Mouse (Mus musculus) retina, adult 2 months (tissue): ENCODE results near the gene Apba2.

Source experiments
- DNase-seq: peaks from one replicate; pipeline ENCODE4 v3.0.0-alpha.2; 2012; ENCODE audit warnings: low read depth, low spot score

Gene Apba2

DNA sequence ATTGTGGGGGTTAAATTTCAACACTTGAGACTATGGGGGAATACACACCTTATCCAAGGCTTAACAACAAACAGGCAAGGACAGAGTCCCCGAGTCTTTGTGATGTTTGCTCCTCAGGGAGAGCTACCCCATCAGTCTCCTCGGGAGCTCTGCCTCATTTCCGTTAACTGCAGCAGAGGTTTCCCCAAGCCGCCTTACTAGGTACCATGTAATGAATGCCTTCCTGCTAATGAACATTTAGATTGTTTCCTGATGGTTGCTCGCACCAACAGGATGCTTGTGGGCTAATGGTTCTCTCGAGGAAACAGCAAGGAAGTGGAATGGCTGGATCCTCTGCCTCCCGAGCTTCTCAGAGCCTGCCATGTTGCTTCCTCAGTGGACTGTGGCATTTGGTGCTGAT, 155.3 kb downstream of the Apba2 start:
- no peak for DNase-seq

DNA sequence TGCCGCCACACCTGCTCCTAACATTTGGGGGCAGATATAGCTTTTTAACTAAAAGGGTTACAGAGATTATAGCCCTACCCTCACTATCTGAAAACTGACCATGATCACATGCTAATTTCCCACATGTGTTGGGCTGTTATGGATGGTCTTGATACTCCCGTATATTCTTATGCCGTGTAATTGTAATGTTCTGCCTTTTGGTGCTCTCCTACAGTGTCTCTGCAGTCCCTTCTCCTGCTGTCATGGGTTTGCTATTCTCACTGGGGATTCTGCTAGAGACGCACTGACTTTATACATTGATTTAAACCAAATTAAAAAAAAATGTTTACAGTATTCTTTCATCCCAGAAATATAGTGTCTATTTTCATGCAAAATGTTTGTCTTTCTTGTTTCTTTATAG, 157.4 kb downstream of the Apba2 start:
- DNase-seq, result no peak

DNA sequence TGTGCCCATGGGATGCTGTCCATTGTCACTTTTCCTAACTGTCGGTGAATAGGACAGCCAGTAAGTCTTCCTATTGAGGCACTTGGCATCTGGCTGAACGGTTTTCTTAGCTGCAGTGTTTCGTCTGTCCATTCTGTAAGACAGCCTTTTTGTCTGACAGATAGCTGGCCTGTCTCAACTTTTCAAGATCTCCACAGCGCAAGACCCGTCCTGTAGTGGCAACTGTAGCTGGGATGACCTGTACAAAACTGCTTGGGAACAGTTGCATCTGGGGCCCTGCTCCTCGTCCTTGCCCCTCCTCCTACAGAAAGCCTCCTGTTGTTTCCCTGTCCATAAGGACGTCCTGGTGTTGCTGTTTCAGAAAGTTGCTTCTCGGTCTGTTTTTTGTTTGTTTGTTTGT, 157.8 kb downstream of the Apba2 start:
- no peak for DNase-seq

DNA sequence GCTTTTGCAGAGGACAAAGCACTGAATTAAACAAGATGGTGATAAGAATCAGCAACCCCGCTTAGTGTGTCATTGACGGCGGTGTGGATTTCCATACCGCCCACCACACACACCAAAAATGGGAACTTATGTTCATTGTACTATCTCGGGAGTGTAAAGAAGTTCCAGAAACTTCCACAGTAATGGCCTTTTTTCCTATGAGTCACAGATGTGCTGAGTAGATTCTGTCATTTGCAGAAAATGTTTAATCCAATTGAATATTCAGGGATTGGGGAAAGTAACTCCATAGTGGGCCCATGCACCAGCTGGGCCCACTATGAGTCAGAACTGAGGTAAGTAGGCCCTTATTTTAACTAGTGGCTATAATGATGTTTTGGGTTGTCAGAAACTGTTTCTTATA, 161.0 kb downstream of the Apba2 start:
- DNase-seq, result no peak

DNA sequence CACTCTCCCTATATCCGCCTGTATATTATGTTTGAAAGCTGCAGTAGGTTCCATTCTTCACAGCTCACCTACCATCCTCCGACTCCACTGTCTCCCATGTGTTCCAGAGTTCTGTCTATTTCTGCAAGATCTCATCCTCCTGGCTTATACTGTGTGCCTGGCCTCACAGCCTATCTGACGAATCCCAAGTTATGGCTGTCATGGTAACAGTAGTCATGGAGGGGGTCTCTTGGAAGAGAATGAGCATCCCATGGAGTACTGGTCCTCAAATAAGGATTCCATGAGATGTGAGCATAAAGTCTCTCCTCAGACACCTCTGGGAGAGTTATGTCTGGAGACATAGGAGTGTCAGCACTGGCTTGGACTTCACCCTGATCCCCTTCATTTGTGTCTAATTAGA, 162.1 kb downstream of the Apba2 start:
- DNase-seq, result no peak

DNA sequence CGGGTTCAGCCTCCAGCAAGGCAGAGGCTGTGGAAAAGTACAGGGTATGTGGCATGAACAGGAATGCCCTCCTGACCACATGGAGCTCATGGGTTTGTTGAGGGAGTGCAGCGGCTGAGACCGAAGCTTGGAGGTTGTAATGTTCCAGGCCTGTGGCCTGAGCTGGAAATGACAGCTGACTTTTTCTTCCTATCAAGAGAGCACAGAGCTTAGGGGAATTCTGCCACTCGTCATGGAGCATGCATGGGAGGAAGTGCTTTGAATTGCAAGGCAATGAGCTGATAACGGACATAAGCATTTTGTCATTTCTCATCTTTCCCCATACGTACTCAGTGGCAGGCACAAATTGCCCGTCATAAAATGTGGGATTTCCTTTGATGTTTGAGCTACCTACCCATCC, 163.6 kb downstream of the Apba2 start:
- no peak for DNase-seq

DNA sequence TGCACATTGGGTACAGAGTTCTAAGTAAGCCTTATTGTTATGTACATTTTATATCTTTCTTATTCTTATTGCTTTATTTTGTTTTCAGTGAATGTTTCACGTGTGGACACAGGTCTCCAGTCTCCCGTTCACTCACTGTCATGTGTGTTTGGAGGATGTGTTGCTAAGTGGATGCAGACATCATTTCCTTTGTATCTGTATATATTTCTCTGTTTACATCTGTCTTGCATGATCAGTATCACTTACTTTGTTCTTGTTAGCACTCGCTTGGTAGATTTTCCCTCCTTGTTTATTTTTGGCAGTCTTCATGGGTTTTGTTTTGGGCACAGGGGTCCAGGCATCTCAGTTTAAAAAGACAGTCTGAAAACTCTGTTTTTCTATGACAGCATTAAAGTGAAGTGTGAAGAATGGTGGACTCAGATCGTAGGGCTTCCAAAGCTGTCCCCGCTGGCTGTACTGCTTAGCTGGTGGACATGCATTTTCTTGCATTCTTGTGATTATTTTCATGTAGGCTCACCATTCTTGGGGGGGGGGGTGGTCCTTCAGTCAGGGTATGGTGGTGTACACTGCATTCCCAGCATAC, 164.3 kb downstream of the Apba2 start:
- DNase-seq, result no peak

DNA sequence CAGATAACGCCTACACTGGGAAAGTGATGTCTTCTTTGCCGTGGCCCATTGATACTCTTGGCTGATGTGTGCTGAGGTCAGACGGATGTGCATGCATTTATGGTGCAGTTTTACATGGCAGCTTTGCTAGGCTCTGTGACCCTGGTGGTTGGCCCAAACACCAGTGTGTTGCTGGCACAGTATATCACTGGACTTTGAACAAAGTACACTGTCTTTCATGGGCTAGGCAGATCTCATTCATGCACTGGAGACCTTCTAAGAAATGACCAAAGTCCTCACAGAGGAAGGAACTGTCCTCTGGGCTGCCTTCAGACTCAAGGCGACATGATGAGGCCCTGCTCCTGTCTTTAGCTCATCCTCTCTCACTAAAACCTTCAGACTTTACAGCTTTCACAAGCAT, 166.5 kb downstream of the Apba2 start:
- no peak for DNase-seq

DNA sequence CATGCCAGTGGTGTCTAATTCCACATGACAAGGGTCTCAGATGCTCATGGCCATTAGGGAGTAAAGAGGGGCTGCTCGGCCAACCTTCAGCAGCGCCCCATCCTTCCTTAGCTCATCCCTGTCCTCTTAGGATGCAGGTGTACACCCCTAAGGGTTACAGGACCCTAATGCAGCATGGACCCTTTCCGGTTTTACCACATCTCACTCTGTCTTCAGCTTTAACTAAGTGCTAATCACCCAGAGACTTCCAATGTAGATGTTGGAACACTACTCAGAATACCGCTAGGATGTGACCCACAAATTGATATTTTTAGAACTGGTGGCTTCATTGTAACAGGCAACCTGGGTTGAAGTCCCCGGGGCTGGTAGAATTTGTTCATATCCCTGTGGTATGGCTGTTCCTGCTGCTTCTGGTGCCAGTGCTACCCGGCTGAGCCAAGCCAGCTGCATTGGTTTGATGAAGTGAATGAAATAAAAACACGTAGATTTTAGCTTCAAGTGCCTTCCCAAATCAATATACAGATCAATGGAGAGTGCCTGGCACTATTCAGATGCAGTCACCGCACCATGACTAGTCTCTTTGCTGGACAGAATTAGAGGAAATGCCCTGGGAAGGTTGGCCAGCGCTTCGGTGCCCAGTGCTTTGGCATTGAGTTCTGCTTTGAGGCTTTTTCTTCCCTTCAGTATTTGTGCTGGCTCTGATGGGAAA, 178.4 kb downstream of the Apba2 start:
- DNase-seq, result no peak

DNA sequence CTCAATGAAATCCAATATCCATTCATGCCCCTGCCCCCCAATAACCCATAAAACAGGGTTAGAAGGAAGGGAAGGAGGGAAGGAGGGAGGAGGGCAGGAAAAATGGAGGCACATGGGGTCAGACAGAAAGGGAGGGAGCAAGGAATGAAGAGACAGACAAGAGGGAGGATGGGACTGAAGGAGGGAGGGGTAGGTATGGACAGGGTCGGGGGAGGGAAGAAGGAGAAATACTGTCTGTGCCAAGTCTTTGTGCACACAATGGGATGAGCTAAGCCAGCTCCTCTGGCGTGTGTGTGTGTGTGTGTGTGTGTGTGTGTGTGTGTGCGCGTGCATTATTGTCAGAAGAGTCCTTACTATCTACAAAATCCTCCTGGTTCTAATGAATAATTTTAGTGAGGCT, 183.4 kb downstream of the Apba2 start:
- DNase-seq, result no peak

DNA sequence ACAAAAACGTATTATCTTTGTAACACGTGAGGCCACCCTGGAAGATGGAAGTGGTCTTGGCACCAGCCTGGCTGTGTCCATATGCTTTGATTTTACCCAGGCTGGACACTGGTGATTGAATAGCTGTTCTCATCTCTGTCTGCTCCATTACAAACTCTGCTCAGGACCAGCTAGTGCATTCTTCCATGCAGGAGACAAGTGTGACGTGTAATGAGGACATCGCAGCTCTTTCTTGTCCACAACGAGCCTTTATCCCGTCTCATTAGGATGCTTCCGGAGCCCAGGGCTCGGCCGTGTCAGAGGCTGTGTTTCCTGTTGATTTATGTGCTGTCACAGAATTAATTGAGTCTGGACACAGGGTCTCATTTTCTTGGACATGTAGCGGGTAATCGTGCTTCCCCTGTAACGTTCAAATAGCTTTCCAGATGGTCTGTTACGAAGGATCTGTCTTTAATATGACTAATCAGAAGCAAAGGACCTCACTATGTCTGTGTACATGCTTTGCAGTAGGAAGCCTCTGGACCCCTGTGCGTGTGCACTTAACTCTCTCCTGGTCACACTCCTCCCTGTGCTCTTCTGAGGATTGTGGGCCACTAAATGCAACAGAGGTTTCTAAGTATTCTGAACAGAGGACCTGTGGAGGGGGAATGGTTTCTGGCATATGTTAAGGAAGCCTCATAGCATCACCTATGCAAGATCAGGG, 186.8 kb downstream of the Apba2 start:
- no peak for DNase-seq

DNA sequence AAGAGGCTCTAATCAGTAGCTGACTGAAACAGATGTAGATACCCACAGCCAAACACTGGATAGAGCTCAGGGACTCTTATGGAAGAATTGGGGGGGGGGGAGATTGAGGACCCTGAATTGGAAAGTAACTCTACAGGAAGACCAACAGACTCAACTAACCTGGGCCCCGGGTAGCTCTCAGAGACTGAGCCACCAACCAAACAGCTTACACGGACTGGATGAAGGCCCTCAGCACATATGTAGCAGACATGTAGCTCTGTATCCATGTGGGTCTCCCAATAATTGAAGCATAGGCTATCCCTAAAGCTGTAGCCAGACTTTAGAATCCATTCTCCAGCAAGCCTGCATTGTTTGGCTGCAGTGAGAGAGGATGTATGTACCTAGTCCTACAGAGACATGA, 190.3 kb downstream of the Apba2 start:
- no peak for DNase-seq

DNA sequence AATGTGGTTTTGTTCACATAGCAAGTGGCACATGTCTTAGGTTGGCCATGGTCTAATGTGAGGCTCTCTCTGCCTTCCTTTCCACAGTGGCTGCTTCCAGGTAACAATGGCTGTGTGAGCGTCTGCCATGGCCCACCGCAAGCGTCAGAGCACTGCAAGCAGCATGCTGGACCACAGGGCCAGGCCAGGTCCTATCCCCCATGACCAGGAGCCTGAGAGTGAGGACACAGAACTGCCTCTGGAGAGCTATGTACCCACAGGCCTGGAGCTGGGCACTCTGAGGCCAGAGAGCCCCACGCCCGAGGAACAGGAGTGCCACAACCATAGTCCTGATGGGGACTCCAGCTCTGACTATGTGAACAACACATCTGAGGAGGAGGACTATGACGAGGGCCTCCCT, 193.4 kb downstream of the Apba2 start:
- DNase-seq, result no peak

DNA sequence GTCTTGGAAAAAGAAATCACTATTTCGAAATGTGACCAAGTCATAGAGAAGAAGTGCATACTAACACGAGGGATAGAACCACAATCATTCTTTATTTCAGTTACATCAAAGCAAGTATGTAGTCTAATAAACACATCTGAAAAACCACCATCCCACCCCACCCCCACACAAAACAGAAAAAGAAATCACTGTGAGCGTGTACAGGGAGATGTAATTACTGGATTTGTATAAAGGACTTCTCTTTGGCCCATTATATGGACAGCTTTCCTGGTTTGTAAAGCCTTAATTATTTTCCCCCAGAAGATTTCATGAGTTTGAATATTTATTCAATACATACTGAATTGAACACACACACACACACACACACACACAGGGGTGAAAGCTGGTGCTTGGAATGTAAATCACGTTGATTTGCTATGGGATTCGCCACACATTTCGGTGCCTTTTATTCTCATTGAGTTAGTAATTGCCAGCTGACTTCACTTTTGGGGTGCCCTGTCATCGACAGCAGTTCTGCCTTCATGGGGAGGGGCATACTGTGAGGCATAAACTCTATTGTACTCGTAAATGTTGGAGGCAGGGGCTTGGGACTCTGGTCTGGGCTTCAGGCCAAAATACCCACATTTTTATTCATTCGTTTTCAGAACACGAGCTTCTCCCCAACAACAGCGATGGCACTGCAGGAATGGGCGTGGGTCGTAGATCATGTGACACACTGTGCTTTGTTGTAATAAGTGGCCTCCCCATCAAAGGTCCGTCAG, 195.2 kb downstream of the Apba2 start:
- DNase-seq, result no peak

DNA sequence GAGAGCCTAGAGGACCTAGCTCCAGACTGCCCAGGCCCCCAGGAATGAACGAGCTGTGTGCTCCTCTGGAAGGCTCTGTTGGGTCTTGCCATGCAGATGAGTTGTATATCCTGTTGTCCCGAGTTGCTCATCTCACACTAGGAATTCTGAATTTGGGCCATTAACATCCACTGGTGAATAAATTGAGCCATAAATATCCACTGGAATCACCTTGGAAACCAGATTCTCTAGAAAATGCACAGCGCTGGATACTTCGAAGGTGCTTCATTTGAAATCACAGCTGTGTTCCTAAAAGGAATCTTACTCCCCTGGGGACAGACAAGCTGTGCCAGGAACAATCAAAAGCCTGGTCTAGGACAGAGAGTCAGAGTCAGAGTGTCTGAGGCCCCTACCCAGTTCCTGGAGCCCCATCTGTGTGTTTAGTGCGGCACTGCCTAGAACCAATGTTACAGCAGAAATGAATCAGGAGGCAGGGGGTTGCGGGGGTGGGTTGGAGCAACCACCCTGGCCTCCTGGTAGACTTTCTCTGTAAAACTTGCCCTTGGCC, 196.4 kb downstream of the Apba2 start:
- DNase-seq, result no peak

DNA sequence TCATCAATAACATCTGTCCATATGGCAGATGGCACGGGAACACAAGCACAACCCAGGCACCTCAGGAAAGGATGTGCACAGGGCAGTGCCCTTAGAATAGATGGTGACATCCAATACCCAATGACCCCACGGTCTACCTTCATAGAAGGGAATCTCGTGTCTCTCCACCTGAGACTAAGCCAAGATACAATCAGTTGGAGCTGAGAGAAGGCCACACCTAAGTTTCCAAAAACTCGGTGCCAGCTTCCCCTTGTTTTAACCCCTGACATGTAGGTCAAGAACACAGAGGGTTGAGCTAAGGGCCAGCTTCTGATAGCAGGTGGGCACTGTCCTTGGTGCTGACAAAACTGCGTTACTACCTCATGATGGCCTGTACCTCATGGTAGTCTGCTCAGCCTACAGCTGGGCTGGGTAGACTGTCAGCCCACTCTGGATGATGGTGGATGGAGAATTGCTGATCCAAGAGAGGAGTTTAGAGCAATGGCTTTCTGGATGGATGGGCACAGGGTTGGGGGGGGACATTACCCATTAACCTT, 202.6 kb downstream of the Apba2 start:
- DNase-seq, result no peak

DNA sequence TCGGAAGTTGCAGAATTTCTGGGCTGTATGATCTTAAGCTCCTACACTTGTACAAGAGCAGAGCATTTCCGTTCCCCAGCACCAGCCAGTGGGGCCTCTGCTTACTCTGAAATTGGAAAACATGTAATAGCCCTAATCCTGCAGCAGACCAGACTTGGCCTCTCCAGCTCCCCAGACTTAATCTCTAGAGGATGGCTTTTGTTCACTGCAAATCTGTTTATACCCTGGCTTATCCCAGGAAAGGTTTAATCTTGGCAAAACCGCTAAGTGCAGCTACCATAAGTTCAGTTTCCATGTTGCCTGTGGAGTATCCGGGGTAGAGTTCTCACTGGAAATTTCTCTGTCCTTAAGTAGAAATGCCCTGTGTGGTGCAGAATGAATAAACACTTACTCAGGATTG, 206.7 kb downstream of the Apba2 start:
- DNase-seq, result peak; percentile 15

DNA sequence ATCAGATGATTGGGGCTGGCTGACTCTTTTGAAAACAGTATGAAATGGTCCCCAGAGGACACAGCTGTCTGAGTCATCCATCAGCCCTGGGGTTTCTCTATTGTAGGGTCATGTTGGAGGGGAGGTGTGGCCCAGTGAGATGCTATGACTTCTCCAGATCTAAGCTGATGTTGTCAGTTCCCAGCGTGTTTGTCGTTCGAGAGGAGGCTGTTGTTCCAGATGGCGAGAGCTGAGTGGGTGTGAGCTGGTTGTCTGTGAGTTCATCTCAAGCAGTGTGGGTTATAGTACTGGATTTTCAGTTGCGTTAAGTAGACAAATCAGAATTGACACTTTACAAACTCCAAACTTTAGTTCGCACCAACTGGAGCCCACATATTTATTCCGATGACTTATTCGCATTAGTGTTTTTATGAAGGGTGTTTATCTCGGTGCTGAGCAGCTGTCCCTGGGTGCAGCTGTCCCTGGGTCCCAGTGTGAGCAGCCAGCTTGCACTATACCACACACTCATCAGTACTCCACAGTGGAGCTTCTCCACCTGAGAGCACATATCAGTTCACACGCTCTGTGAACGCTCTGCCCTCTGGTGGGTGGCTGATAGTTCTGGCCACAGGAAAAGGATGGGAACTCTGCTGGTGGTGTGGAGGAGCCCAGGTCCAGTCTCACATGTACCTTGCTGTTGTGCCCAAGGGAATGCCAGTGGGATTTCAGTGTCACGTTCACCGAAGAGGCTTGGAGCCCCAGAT, 208.2 kb downstream of the Apba2 start:
- DNase-seq, result peak; percentile 11

DNA sequence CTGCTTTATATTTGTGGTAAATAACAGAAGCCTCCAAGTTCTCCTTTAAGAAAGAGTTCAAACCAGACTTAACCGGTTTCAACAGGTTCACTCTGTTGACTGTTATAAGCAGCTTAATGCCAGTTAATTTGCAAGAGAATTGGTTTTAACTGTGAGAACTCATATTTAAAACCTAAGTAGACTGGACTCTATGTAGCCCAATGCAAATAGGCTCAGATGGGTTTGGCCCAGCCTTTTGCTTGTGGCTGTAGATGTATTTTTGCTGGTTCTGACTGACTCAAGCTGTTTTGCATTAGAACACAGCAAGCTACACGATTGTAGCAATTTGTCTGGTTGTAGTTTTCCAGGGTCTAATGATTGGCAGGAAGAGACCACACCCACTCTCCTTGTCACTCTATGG, 214.8 kb downstream of the Apba2 start:
- DNase-seq, result no peak

DNA sequence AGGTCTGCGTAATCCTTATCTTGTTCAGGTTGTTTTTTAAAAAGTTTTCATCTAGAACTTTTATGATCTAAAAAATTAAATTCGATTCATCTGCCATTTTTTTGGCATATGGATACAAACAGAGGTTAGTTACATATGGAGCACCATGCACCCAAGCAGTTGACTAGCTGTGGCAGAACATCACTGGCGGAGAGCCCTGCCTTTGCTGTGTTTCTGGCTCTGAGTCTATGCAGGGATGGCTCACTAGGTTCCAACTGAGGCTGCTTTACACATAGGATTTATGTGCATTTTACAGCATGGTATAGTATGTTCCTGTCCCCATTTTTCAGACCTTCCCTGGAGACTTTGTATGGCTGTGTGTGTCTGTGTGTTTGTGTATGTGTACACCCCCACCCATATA, 221.8 kb downstream of the Apba2 start:
- no peak for DNase-seq

DNA sequence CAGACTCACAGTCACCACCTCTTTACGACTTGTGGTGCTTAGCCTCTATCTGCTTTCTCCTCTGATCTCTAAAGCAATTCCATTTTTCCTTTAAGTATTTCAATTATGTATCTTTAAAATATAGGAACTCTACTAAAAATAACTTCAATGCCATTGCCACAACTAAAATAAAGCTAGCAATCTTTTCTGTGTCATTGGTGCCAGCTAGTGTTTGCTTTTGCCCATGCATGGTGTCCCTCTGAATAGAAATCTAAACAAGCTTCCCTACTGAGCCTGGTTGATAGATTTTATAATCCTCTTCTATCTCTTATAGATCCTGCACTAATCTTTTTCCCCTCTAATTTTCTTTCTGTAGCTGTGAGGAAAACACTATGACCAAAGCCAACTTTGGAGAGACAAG, 222.9 kb downstream of the Apba2 start:
- no peak for DNase-seq
